Mouse (Mus musculus): Measurements from ENCODE around the gene Osbpl8.

Osbpl8 gene

DNA sequence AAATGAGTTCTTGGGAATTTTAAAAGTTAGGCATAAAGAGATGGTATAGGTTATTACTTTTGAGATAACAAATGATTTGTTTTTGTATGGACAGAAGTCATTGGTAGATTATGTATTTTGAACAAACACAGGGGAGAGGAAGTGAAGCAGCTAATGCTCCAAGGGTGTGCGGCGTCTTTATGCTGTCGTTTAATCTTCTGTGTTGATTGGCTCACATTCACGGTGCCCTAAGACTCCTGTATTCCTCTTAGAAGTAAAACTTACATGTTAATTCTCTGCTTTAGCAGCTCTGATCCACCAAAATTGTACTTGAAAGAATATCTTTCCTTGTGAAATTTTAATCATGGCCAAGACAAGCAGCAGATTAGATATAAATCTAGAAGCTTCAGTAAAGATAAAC is 83.1 kb downstream of the Osbpl8 start:
- no peak for DNase-seq

DNA sequence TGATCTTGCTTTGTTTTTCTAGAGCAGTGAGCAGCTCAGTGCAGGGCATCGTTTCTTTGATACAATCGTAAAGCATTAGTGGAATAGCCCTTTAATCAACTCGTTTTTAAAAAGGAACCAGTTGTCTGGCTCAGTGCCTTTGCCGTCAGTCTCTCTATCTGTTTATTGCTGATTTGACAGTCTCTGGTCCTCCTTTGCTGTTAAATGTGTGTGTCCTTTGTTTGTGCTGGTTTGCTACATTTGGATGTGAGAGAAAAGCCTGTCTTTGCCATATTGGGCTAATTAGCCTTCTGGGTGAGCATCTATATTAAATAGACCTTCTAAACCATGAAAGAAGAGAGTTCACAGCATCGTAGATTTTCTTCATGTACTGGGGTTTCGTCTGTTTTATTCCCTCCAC is 83.6 kb downstream of the Osbpl8 start:
- no peak for DNase-seq

DNA sequence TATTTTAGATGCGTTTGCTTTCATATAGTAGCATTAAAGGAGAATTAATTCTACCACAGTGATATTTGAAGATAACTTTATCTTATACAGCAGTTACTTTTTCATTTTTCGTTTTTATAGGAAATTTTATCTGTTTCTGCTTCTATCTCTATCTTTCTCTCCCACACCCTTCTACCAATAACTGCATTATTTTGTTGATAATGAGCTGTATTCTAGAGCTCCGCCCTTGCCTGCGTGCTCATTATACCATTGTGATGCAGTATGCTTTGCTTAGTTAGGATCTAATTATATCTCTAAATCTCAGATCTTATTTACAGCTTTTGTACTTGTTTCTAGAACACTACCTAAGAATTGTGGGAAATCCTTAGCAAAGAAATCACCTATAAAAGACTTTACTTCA is 85.6 kb downstream of the Osbpl8 start:
- no peak for DNase-seq

DNA sequence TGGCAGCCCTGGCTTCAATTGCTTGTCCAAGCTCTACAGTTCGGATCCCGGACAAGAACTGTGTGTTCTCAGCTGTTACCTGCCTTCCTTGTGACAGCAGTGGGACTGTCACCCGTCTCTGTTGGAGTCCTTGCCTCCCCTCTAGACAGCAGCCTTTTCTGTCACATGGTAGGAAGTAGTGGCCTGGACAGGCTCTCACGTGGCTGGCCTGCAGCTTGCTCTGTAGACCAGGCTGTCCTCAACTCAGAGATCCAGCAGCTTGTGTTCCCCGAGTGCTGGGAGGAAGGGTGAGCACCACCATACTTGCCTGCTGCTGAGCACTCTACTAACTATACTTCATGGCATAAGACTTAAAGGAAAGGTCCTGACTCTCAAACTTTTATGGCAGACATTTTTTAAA is 87.1 kb downstream of the Osbpl8 start:
- DNase-seq = no peak

DNA sequence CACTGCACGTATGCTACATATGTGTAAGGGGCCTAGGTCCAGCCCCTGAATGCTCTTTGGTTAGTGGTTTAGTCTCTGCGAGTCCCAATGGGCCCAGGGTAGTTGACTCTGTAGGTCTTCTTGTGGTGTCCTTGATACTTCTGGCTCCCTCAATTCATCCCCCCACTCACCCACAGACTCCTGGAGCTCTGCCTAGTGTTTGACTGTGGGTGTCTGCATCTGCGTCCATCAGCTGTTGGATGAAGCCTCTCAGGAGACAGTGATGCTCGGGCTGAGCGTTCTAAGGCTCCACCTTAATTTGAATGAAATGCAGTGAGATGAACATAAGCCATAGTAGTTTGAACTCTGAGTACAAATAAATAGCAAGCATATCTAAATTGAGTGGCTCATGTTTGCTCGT is 90.7 kb downstream of the Osbpl8 start:
- no peak for DNase-seq

DNA sequence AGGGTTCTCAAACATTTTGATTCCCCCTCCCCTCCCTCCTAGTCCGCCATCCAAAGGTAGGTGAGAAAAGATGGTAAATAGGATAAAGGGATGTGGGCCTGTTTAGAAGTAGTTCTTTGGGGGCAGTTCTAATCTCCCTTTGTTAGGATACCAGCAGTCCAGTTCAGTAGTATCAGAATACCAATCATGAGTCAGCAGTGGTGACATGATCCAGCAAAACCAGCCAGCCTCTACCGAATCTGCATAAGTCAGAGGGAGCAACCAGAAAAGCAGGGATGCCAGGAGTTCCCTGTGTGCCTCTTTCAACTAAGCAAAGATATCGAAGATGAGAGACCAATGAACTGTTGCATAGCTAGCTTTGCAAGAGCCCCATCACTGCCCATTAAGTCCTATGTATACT is 91.6 kb downstream of the Osbpl8 start:
- no peak for DNase-seq

DNA sequence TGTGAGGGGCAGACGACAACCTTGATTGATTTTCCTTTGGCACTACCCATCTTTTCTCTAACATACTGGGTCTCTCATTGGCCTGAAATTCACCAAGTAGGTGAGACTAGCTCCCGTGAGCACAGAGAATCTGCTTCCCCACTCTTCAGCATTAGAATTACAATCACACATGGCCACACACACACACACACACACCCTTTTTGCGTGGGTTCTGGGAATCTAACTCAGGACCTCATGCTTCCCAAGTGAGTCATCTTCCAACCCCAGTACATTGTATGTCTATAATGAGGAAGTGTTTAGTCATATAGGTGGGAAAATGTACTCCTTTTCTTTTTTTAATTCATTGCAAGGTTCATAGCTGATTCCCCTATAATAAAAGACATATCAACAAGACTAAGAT is 92.8 kb downstream of the Osbpl8 start:
- DNase-seq = no peak

DNA sequence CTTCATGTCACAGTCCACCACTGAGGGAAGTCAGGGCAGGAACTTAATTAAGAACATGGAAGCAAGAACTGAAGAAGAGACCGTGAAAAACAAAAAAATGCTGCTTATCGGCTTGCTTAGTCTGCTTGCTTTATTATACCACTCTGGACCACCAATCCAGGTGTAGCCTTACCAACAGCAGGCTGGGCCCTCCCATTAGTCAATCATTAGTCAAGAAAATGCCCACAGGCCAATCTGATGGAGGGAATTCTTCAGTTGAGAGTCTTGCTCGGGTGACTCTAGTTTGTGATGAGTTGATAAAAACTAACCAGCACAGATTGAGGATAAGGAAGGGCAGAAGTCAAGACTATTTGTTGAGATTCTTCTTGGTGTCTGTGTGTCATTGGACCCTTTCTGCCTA is 93.7 kb downstream of the Osbpl8 start:
- no peak for DNase-seq

DNA sequence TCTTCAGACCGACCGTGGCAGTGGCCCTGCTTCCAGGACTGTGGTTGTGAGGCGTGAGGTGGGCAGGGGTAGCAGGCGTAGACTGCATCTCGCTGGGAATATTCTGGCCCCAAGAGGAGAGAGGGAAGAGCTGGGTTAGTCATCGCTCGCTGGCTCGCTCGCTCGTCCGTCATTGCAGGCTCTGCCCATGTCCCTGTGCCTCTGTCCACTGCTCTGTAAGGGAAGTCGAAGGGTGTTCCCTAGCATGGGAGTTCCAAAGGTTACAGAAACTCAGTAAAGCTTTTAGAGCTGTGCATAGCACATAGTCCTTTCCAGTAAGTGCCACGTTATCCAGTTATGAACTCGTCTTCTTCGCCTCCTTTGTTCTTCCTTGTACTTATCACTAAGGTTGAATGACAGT is 107.1 kb downstream of the Osbpl8 start:
- DNase-seq = no peak

DNA sequence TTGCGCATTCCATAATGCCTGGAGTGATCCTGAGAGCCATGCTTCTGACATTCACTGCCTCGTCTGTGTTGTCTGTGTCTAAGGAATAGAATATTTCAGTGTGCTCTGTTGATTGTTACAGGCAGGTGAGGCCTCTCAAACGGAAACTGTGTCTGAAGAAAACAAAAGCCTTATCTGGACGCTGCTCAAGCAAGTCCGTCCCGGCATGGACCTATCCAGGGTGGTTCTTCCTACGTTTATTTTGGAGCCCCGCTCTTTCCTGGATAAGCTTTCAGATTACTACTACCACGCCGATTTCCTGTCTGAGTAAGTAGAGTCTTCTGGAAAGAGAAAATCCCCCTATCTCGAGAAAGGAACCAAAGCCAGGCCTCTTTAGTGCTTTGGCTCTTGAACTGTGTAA is 108.4 kb downstream of the Osbpl8 start:
- DNase-seq = no peak

DNA sequence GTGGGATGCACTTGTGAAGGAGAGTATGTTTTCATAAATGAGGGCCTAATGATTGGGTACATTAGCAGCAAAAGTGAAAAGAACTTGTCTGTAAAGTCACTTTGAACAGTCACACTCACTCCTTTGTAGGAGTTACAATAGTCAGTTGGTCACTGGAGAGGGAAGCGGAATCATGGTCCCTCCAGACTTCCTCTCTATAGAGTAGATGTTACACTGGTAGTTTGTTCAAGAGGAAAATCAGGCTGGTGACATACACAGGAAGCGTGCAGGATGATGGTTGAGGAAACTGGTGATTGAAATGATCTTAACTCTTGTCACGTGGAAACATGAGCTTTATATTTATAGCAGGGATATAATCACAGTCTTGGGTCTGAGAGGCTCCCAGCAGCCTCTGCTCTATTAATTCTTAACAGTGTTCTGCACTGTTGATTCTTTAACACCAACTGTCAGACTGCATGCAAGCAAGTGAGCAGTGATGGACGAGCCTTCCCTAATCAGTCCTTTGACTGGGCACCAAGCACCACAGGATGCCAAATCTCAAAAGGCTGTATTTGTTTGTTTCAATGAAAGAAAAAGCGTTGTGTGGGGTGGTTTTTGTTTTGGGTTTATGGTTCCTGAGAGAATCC is 109.0 kb downstream of the Osbpl8 start:
- DNase-seq = no peak

DNA sequence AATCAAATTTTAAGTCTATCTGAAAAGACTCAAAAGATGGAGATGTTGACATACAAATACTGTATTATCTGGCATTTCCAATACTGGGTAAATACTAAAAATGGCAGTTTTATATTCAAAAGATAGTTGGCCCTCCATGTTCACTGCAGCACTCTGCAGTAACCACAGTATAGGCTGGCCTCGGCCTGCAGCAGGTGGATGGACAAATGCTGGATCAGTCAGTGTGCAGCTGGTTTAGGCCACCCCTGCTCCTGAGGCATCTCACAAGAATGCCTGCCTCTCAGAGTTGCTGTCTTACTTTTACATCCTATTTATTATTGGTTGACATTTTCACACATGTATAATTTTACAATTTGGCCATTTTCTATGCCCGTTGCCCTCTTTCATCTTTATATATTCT is 111.3 kb downstream of the Osbpl8 start:
- DNase-seq = no peak

DNA sequence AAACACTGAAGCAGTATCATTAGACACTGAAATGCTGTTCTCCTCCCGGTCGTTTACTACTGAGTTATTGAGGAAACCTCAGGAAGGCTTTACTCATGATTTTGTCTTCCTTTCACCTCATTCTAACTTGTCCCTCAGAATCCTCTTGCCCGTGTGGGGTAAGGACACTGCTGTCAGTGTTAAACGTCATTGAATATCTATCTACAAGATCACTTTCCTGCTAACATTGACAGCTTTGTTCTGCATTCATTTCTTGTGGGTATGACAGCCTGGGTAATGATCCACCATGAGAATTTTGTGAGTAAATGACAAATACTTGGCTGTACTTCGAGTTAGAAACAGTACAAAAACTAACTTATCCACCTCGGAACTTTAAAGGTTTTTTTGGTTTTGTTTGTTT is 133.1 kb downstream of the Osbpl8 start:
- DNase-seq = no peak

DNA sequence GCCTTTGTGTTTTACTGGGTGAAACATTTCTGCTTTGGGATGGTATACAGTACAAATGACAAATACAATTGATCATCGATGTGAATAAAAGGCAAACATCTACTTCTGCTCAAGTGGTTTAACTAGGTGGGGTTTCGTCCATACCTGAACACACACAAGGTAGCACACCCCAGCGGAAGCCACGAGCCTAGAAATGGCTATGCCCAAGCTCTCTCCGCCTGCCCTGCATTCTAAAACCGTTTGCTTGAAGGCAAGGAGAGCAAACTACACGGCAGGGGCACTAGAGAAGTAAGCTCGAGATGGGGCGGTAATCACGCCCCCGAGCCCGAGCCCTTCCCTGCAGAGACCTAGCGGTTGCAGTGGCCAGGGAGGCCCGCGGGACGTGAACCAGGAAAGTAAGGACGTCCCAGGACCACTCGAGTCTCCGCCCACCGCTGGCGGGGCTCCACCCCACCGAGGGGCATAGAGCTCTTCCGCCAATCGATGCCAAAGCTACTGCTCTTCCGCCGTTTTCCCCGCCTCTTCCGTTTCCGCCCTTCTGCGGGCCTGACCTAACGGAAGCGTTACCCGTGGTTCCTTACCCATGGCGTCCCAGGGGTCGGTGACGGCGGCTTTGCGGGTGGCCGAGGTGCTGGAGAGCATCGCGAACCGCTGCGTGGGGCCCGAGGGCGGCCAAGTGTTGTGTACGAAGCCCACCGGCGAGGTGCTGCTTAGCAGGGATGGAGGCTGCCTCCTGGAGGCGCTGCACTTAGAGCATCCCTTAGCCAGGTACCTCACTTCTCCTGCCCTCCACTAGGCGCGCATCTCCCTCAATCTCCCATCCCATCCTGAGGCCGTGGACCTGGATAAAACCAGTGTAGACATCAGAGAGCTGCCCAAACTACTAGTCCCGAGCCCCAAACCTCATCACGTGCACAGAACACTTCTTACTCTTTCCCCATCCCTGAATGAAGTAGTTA is 133.9 kb downstream of the Osbpl8 start, which contains the start of gene Bbs10:
Gene Bbs10 (plus strand): TSS at position 540 of the 959 bp plus-strand sequence.
- DNase-seq = peak; percentile 95

DNA sequence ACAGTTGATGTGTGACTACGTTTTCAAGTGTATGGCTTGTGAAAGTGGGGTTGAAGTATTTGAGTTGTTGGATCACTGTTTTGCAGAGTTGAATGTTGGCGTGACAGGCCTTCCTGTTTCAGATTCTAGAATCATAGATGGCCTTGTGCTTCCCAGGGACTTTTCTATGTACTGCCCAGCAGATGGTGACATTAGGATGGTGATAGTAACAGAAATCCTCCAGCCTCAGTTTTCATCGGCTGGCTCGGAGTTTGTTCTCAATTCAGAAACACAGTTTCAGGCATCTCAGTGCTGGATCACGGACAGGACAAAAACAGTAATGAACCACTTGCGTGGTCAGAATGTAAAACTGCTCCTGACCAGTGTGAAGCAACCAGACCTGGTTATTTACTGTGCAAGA is 135.0 kb downstream of the Osbpl8 start:
- DNase-seq = no peak

DNA sequence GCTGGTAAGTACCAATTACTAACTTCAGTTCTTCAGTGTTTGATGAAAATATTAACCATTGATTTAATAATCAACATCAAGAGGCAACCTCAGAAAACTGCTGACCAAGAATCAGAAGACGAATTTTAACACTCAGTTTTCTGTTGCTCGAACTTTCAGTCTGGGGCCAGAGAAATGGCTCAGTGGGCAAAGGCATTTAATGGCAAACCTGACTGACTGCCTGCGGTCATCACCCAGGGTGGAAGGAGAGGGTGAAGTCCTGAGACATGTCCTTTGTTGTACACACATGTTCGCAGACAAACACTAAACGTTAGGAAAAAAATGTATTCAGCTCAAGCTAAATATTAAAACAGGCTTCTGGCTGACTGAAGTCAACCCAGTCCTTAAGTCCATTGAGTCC is 136.5 kb downstream of the Osbpl8 start:
- DNase-seq = no peak

DNA sequence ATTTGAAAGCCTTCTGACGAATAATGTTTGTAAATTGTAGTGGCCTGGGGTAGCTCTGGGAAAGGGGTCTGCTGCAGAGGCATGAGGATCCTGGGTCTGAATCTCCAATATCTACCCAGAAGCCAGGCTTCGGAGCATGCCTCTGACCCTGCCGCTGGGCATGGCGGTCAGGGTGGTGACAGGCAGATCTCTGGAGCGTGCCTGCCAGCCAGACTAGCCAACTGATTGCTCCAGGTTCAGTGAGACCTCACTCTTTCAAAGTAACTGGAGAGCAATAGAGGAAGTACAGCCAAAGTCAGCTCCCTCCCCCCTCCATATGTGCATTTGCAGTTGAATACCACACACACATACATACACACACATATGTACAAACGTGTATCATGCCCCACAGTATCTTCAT is 137.9 kb downstream of the Osbpl8 start:
- DNase-seq = no peak

DNA sequence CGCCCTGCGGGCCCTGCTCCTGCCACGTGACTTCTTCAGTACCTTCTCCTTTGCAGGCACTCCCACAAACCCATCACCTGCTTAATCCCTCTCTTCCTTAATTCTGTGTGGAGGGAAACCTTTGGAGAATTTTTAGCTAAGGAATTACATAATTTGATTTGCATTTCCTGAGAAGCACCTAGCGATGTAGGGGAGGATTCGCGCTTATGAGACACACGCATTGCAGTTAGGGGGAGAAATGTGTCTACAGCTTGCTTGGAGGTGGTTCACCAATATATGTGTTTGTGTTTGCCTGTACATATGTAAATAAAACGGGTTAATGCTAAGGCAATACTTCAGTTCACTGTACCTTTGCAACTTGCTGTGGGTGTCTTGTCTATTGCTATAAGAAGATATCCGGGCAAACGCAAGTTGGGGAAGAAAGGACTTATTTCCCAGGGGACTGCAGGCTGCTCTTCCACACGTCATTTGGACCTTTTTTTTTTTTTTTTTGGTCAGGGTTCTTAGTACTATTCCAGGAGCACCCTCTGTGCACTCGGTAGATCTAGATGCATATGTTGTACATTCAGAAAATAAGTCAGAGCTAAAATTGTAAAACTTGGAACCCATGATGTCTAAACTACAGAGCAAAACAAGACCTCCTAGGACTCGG is 144.4 kb downstream of the Osbpl8 start:
- DNase-seq = no peak

DNA sequence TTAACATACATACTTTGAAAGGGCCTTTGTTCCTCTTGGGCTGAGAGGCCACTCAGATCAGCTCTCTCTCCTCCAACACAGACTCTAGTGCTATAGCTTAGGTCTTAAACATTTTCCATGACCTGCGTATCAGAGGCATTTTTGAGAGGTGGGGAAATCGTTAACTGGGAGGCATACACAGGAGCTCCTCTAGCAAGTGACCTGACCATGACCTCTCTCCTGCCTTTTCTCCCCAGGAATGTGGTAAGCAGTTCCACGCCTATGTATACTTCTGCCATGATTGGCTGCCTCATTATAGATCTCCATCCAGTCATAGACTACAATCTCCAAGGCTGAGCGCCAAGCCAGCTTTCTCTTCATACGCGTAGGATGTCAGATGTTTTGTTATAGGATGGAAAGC is 148.7 kb downstream of the Osbpl8 start:
- DNase-seq = no peak

DNA sequence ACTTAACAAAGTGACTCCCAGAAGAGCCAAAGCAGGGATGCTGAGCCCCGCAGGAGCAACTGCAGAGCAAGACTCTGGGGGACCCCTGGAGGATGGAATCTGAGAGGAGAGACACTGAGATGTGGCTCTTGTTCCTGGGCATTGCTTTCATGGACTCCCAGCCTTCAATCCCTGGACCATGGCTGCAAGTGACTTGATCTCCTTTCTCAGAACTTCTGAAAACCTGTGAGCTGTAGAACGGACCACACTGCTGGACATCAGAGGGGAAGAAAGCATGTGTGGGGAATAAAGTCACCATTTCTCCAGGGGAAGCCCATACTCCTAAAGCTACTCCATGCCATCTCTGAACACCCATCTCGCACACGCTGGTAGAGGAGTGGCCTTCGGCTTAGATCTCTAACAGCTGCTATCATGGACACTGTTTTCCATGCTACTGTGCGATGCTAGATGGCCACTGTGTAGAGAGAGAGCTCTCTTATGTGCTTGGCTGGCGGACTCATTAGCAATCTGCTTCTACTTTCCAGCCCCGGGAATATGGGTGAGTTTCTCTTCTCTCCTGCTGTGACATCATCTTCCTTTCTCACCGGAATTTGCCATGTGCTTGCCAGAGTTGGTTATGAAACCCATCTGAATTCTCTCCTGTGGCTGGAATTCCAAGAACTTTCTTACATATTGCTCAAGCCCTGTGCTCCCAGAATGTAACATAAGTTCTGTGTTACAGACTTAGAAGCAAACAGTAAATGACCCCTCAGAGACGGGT is 150.3 kb downstream of the Osbpl8 start:
- no peak for DNase-seq

DNA sequence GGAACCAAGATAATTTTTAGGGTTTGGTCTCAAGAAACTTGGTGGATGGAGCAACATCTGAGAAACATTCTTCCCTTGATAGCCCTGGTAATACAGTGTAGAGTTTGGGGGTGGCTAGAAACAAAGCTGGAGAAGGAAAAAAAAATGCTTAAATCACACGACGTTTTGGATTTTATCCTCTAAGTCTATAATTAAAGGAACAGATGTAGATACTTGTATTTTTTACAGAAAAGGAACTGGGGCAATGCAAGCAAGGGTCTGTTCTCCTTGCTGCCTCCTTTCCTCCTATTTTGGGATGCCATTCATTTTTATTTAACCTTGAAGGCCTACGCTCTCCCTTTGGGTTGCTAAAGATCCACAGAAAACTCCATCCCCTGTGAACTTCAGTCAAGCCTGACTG is 151.4 kb downstream of the Osbpl8 start:
- no peak for DNase-seq

DNA sequence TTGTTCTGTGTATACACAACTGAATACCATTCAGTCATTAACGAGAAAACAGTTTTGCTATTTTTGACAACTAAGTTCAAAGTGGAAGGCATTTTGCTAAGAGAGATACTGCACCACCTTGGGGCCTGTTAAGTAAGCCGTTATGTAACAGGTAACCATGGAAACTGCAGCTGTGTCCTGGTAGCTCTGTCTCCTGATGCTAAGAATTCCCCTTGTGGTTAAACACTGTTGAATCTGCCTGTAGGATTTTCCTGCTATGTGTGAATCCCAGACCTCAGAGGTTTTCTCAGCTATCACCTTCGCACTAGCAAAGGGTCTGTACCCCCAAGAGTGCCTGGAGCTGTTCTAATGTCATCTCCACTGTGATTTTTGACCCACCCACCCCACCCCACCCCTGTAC is 153.5 kb downstream of the Osbpl8 start:
- no peak for DNase-seq

DNA sequence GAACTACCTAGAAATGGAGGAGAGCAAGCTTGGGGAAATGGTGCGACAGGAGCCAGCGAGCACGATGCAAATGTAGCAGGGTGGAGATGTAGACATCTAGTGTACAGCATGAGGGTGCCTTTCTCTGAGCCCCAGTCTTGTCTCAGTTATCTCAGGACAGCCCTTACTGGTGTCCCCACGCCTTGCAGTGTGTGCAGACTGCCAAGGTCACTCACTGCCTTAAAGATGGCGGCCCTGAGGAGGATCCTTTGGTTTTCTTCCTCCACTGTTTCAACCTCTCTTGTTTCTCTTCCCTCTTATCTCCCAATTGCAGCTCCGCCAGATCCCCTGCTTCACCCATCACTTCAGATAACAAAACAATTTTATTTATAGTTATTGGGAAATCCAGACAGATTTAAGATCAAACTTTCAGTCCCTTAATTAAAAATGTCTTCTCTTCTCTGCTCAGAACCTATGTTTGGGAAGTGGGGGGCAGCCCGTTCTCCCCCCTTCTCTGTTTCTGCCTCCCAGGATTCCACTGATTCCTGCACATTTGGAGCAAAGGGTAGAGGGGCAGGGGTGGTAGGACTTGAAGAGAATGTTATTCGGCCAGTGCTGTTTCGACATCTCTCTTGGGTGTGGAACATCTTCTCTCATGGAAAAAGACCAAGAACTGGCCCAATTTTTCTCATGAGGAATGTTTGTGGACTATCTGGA is 154.4 kb downstream of the Osbpl8 start:
- DNase-seq = no peak
